Mouse (Mus musculus) liver, embryonic 14.5 days (tissue): ENCODE measurements around the gene Avil. TPM values are rescaled to one million over a fixed set of nuclear protein-coding genes. Genes with fewer than 3 reads are reported as not detected.
A peak's percentile ranks its signal among the peaks of the same experiment; 100 is the strongest.

ENCODE experiments used
- ATAC-seq: fragments of 200-750 bp; cut with Nextera tagmentation; 2 replicates; pipeline ENCODE4 v1.8.0; 2017; ENCODE audit warnings: moderate number of reproducible peaks, mild to moderate bottlenecking, moderate library complexity; ENCODE audit not compliant: insufficient read depth
- DNase-seq, 3 experiments: peaks; one replicate each; pipeline ENCODE4 v3.0.0-alpha.2; 2012 to 2013; ENCODE audit warnings: low read depth in 3 of 3, low spot score in 3 of 3
- H3K27ac ChIP-seq: fragments of 300-500 bp; sonication (generic); 2 replicates; pipeline ENCODE4 v1.5.1; 2014; ENCODE audit warnings: moderate library complexity, mild to moderate bottlenecking, control low read depth, inconsistent platforms
- H3K27me3 ChIP-seq: fragments of 300-500 bp; sonication (generic); 2 replicates; pipeline ENCODE4 v1.6.1; 2014; ENCODE audit warnings: mild to moderate bottlenecking, low read length, moderate library complexity; ENCODE audit not compliant: control insufficient read depth, insufficient read depth
- H3K36me3 ChIP-seq: fragments of 300-500 bp; sonication (generic); replicated peaks from 2 replicates; pipeline ENCODE4 v1.6.1; 2014; ENCODE audit warnings: low read depth; ENCODE audit not compliant: control insufficient read depth, insufficient read depth
- H3K4me1 ChIP-seq, 2 experiments: fragments of 200-500 bp in 1 of 2; fragments of 300-500 bp in 1 of 2; sonication (generic) in 1 of 2; replicated peaks; 2 replicates each; pipeline ENCODE4 v1.6.1; 2012 to 2014; ENCODE audit warnings: antibody characterized with exemption in 1 of 2, inconsistent platforms in 1 of 2, low read length in 1 of 2; ENCODE audit not compliant: control insufficient read depth in 2 of 2, insufficient read depth in 2 of 2
- H3K4me2 ChIP-seq: fragments of 300-500 bp; sonication (generic); 2 replicates; pipeline ENCODE4 v1.6.1; 2014; ENCODE audit warnings: low read depth, mild to moderate bottlenecking, control low read depth, moderate library complexity
- H3K4me3 ChIP-seq, 2 experiments: fragments of 200-500 bp in 1 of 2; fragments of 300-500 bp in 1 of 2; sonication (generic) in 1 of 2; 2 replicates each; pipeline ENCODE4 v1.5.1; 2012 to 2014; ENCODE audit warnings: low read depth in 2 of 2, low read length in 2 of 2, mild to moderate bottlenecking in 2 of 2, control low read depth in 1 of 2, inconsistent platforms in 1 of 2, moderate library complexity in 1 of 2; ENCODE audit not compliant: insufficient read depth in 1 of 2
- H3K9ac ChIP-seq: fragments of 300-500 bp; sonication (generic); replicated peaks from 2 replicates; pipeline ENCODE4 v1.6.1; 2014; ENCODE audit warnings: mild to moderate bottlenecking, control low read depth, moderate library complexity
- H3K9me3 ChIP-seq: fragments of 300-500 bp; sonication (generic); 2 replicates; pipeline ENCODE4 v1.6.1; 2016; ENCODE audit warnings: low read length, mixed read lengths; ENCODE audit not compliant: control insufficient read depth
- CTCF ChIP-seq: IDR thresholded peaks from 2 replicates; pipeline ENCODE4 v1.5.1; 2016; ENCODE audit warnings: antibody characterized with exemption, low read depth, control low read depth
- EP300 ChIP-seq: IDR thresholded peaks from 2 replicates; pipeline ENCODE4 v1.6.1; 2016; ENCODE audit warnings: antibody characterized with exemption, low read depth
- WGBS: fragments of 180-500 bp; shearing (Covaris S2); extraction: QIAGEN DNeasy Blood & Tissue Kit; methylation state at CpG from one replicate; pipeline ENCODE4 v1.1.7; 2014; ENCODE audit not compliant: insufficient replicate concordance; 5-methylcytosine and 5-hydroxymethylcytosine counted together
- polyA plus RNA-seq, 2 experiments: library from polyadenylated mRNA; depleted of rRNA in 1 of 2; stranded (reverse) in 1 of 2; unstranded in 1 of 2; fragments of >200 nt; fragmentation: Nextera tagmentation in 1 of 2; extraction: Ambion mirVana in 1 of 2; gene quantifications; 2 replicates each; pipeline versions ENCODE4 v1.2.1 to v1.2.3; 2012 to 2014

Gene Avil
- polyA plus RNA-seq, 2 experiments = 0.03 to 0.12 TPM

GRCm38 (mm10) chr10:127037641-127038040 is 37.1 kb downstream of the Avil start:
- Histone ChIP-seq H3K4me3 (no peak overlapping the region), H3K9ac (no peak overlapping the region), H3K9me3 (no peaks in the 10 kb centered on the region), H3K4me1 (peaks cover 0 to 3% of the 10 kb centered on the region in 2 experiments; a peak in 3 of 4 replicates), H3K4me2 (no peak overlapping the region), H3K27me3 (peaks cover 20% of the 10 kb centered on the region), H3K27ac (no peak overlapping the region), H3K36me3 (no peaks in the 10 kb centered on the region)
- ATAC-seq (no peak), DNase-seq (no peak)
- TF ChIP-seq CTCF (no peak), EP300 (no peak)
- 64% methylated on average over 12 of the region's 12 CpGs for WGBS

DNA sequence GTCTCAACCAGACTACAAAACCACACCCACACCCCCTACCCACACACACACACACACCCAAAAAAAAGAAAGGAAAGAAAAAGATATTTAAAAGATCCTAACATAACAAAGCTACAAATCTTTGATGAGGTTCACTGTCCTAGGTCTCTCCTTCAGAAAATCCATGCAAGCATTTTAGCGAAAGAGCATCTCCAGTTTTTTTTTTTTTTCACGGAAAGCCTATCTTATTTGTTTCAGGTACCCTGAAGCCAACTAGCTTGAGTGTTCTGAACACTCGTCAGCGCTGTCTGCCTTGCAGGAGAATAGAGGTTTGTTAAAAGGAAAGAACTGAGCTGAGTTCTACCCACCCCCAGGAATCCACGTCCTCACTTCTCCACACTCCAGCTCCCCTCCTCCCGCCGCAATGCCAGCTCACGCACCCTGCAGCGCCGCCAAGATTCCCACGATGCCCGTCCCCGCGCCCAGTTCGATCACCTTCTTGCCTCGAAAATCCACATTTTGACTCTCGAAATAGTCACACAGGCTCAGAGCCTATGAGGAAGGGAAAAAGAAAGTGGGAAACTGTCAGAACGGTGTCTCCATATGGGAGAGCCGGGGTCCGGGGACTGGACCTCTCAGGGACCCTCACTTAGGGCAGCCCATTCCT is 40.2 kb downstream of the Avil start:
- no peaks in the 10 kb centered on the region for H3K9me3 ChIP-seq
- no peak for ATAC-seq
- TF ChIP-seq CTCF (no peak), EP300 (no peak)
- H3K36me3 ChIP-seq = no peaks in the 10 kb centered on the region; the same call in 1 of the 2 replicates
- peaks cover 0 to 7% of the 10 kb centered on the region in 2 experiments; a peak in 3 of 4 replicates for H3K4me1 ChIP-seq
- H3K4me3 ChIP-seq = peak overlapping the region; percentile 60 to 66
- H3K4me2 ChIP-seq = peak overlapping the region; percentile 89
- peaks cover 20% of the 10 kb centered on the region for H3K27me3 ChIP-seq
- H3K27ac ChIP-seq = no peak overlapping the region
- 3% methylated on average over 20 of the region's 20 CpGs for WGBS
- H3K9ac ChIP-seq = peak overlapping the region; percentile 50
- DNase-seq = no peak

DNA sequence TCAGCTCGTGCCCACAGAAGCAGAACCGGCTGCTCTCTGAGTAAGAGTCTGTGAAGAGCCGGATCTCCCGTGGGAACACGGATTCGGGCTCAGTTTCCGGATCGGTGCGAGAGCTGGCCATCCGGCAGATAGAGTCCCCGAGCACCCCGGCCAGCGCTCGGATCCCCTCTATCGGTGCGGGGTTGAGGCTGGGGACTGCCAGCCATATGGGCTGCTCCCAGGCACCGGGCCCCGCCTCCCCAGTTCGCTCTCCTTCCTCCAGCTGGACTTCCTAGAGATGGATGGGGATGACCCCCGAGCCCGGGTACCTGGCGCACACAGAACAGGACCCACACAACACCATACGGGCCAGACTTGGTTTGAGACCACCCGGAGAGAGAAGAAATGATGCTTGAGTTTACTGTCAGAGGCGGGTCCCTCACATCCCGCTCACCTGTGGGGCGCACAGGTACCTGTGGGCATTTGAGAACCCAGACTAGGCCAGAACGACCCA is 40.8 kb downstream of the Avil start, which contains the start of the genes Mettl1 and Eef1akmt3:
TSS of gene Mettl1 (plus strand) at position 141 of the 493 bp plus-strand sequence.
TSS of gene Eef1akmt3 (minus strand) at position 240 of the 493 bp plus-strand sequence.
- H3K4me1 ChIP-seq = peaks cover 0 to 7% of the 10 kb centered on the region in 2 experiments; a peak in 3 of 4 replicates
- peak within 1 kb of the TSS; percentile 50 for H3K9ac ChIP-seq
- no peak within 1 kb of the TSS for H3K27ac ChIP-seq
- peaks cover 20% of the 10 kb centered on the region for H3K27me3 ChIP-seq
- TF ChIP-seq CTCF = no peak
- TF ChIP-seq EP300 = no peak
- H3K9me3 ChIP-seq = no peaks in the 10 kb centered on the region
- no peaks in the 10 kb centered on the region; the same call in 1 of the 2 replicates for H3K36me3 ChIP-seq
- WGBS = 0% methylated on average over 28 of the region's 28 CpGs
- DNase-seq (no peak), ATAC-seq (peak; percentile 25)
- peak within 1 kb of the TSS; percentile 89 for H3K4me2 ChIP-seq
- H3K4me3 ChIP-seq = peak within 1 kb of the TSS; percentile 60 to 66

DNA sequence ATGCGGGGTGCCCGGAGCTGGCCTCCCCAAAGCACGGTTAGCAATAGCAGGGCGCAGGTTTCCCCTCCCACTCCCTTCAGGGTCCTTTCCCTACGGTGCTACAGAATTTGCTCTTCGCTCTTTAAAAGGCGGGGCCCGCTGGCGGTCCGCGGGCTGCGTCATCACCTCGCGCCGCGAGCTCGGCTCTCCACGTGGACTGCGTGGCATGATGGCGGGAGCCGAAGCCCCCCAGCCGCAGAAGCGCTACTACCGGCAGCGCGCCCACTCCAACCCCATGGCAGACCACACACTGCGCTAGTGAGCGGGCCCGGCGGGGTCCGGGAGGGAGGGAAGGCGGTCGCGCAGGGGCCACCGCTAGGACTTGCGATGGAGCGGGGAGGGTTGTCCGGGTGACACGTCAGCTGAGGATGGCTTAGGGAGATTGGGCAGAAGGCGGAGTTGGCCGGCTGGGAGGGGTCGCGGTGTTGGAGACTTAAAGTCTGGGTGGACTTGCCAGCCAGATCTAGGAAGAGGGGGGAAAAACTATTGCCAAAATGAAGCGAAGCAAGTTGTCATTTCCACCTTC is 41.3 kb downstream of the Avil start:
- peak overlapping the region; percentile 89 for H3K4me2 ChIP-seq
- WGBS = under 1% methylated on average over 44 of the region's 44 CpGs
- peak; percentile 54 to 60 (median 54) for DNase-seq
- peak; percentile 82 for ATAC-seq
- peak overlapping the region; percentile 50 for H3K9ac ChIP-seq
- no peak overlapping the region for H3K27ac ChIP-seq
- no peaks in the 10 kb centered on the region for H3K9me3 ChIP-seq
- peaks cover 20% of the 10 kb centered on the region for H3K27me3 ChIP-seq
- no peak for TF ChIP-seq CTCF
- TF ChIP-seq EP300 = no peak
- H3K4me3 ChIP-seq = peak overlapping the region; percentile 60 to 66
- no peaks in the 10 kb centered on the region; the same call in 1 of the 2 replicates for H3K36me3 ChIP-seq
- H3K4me1 ChIP-seq = peaks cover 0 to 7% of the 10 kb centered on the region in 2 experiments; a peak in 3 of 4 replicates
